Mouse (Mus musculus) megakaryocyte, adult 5-6 weeks (primary cell): ENCODE measurements around the gene Slc25a34. TPM values are rescaled to one million over a fixed set of nuclear protein-coding genes. Genes with fewer than 3 reads are reported as not detected.

Experiments
- ATAC-seq: 2 replicates; pipeline ENCODE4 v1.8.0; 2016; ENCODE audit warnings: mild to moderate bottlenecking, inconsistent platforms; ENCODE audit not compliant: poor library complexity, severe bottlenecking
- total RNA-seq, 2 experiments: library from RNA; stranded (forward) in 1 of 2; stranded (reverse) in 1 of 2; fragments of 153-499, 151-499 nt in 1 of 2; fragments of 221-1000, 200-1000 nt in 1 of 2; gene quantifications; 2 replicates each; pipeline versions ENCODE4 v1.2.3 to v1.2.4; 2015 to 2017

Gene Slc25a34
- total RNA-seq, 2 experiments from 2014 or later = not detected

- peak; percentile 75 for ATAC-seq
These were observed 4.9 kb downstream of the Slc25a34 start, which contains the start of gene Tmem82 for GRCm38 (mm10) chr4:141618565-141619243. Tmem82 (minus strand) TSS chr4:141618633.

- 0 out of 2 replicates have a peak, but pooled peaks have one; percentile 16 for ATAC-seq
These were observed 5.6 kb downstream of the Slc25a34 start for GRCm38 (mm10) chr4:141617863-141618564.

- ATAC-seq = peak; percentile 71
These were observed 6.3 kb downstream of the Slc25a34 start for GRCm38 (mm10) chr4:141617299-141617698.

- no peak for ATAC-seq
These were observed 6.8 kb downstream of the Slc25a34 start for GRCm38 (mm10) chr4:141616811-141617210.

- no peak for ATAC-seq
These were observed 8.7 kb downstream of the Slc25a34 start for GRCm38 (mm10) chr4:141614946-141615345.

GRCm38 (mm10) chr4:141609538-141609937, 14.1 kb downstream of the Slc25a34 start:
- no peak for ATAC-seq

- no peak for ATAC-seq
These were observed 17.8 kb downstream of the Slc25a34 start, which contains the start of gene Fblim1 for GRCm38 (mm10) chr4:141605861-141606260. Fblim1 (minus strand) TSS chr4:141606096.

- ATAC-seq = no peak
These were observed 18.2 kb downstream of the Slc25a34 start for GRCm38 (mm10) chr4:141605421-141605820.

GRCm38 (mm10) chr4:141604493-141604892, 19.1 kb downstream of the Slc25a34 start:
- ATAC-seq = no peak

GRCm38 (mm10) chr4:141603921-141604320, 19.7 kb downstream of the Slc25a34 start:
- no peak for ATAC-seq

- no peak; the same call in 1 of the 2 replicates for ATAC-seq
These were observed 20.9 kb downstream of the Slc25a34 start for GRCm38 (mm10) chr4:141602523-141603223.

- ATAC-seq = no peak
These were observed 22.3 kb downstream of the Slc25a34 start for GRCm38 (mm10) chr4:141601148-141601862.

- ATAC-seq = no peak
These were observed 23.3 kb downstream of the Slc25a34 start for GRCm38 (mm10) chr4:141600364-141600763.

GRCm38 (mm10) chr4:141599251-141600141, 24.1 kb downstream of the Slc25a34 start:
- ATAC-seq = no peak

GRCm38 (mm10) chr4:141598894-141599250, 24.7 kb downstream of the Slc25a34 start:
- ATAC-seq = no peak

- no peak for ATAC-seq
These were observed 25.3 kb downstream of the Slc25a34 start for GRCm38 (mm10) chr4:141598199-141598893.

- ATAC-seq = no peak
These were observed 26.8 kb downstream of the Slc25a34 start for GRCm38 (mm10) chr4:141596700-141597328.

GRCm38 (mm10) chr4:141595605-141596268, 27.9 kb downstream of the Slc25a34 start:
- ATAC-seq = no peak
